Mouse (Mus musculus) neutrophil, adult 5-6 weeks (primary cell): ENCODE data around the gene Syde2. TPM values are rescaled to one million over a fixed set of nuclear protein-coding genes. Genes with fewer than 3 reads are reported as not detected.
"Not testable (repeated sequence)": the region's sequence is repeated elsewhere in the genome, so short reads cannot be mapped to it uniquely, and the experiment has no call there.

Source experiments
- ATAC-seq: fragments of 151-379, 151-347 bp; 2 replicates; pipeline ENCODE4 v1.8.0; 2017; ENCODE audit warnings: mild to moderate bottlenecking, moderate TSS enrichment; ENCODE audit not compliant: insufficient number of reproducible peaks, poor library complexity, low FRiP score, severe bottlenecking; ENCODE audit errors: extremely low read depth
- total RNA-seq: library from RNA; stranded (forward); fragments of 200-1000 nt; gene quantifications from 2 replicates; pipeline ENCODE4 v1.2.3, GENCODE M21; 2017

The Syde2 gene
- total RNA-seq, 1 experiment from 2014 or later = 0.35 TPM

- no peak for ATAC-seq
Measured at GRCm38 (mm10) chr3:145964018-145964387, 23.7 kb upstream of the Syde2 start.

DNA sequence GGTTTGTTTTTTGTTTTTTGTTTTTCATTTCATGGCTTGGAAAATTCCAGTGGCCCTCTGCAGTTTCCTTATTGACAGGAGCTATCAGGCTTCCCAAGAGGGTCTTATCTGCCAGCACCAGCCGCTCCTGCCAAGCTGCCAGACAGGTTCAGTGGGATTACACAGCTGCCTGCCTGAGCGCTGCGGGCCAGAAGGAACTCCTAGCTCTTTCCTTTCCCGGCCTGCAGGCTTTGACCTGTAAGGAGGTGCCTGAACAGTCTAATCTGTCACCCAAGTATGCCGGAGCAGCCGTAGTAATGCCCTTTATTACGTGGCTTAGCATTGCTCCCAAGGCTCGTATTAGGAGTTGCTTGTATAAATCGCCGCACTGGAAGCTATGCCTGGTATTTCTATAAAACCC is 23.2 kb upstream of the Syde2 start:
- ATAC-seq = no peak

DNA sequence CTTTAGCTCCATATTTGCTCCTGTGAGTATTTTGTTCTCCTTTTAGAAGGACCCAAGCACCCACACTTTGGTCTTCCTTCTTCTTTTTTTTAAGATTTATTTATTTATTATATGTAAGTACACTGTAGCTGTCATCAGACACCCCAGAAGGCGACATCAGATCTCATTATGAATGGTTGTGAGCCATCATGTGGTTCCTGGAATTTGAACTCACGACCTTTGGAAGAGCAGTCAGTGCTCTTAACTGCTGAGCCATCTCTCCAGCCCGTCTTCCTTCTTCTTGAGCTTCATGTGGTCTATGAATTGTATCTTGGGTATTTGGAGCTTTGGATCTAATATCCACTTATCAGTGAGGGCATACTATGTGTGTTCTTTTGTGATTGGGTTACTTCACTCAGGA is 22.1 kb upstream of the Syde2 start:
- ATAC-seq = not testable (repeated sequence)

DNA sequence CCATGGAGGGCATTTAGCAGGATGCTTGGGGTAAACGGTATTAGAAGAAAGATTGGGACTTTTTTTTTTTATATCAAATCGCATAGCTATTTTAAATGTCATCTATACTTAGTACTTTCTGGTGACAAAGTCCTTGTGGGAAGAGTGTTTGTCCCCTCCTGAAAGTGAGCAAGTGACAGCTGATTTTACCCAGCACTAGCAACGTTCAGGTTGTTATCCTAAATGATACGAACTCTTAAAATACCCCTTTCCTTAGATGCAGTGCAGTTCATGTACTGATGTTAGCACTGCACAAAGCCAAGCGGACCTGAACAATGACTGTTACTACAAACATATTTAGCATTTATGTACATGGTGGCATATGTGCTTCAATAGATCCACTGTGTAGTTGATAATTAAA is 20.9 kb upstream of the Syde2 start:
- ATAC-seq = no peak

GRCm38 (mm10) chr3:145969031-145969501 is 18.6 kb upstream of the Syde2 start:
- peak; percentile 48; the same call in 1 of the 2 replicates for ATAC-seq

- no peak for ATAC-seq
Measured at GRCm38 (mm10) chr3:145971501-145971900, 16.2 kb upstream of the Syde2 start.

DNA sequence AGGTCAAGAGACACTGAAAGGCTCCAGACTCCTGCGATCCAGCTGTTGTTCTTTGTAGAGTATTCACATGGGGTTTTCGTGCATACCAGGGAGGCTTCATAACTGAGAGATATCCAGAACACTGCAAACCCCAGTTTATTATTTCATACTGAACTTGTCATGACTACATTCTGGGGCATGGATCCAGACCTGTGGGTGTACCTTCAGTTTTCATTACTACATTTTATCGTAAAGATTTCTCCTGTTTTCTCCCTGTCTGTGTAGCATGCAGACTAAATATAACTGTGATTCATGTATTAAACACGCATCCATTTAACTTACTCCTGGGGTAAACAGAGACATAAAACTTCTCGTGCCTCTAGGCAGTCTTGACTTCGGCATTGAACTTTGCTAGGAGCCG is 12.7 kb upstream of the Syde2 start:
- ATAC-seq = no peak

- ATAC-seq = no peak
Measured at GRCm38 (mm10) chr3:145985333-145985925, 2.2 kb upstream of the Syde2 start.

DNA sequence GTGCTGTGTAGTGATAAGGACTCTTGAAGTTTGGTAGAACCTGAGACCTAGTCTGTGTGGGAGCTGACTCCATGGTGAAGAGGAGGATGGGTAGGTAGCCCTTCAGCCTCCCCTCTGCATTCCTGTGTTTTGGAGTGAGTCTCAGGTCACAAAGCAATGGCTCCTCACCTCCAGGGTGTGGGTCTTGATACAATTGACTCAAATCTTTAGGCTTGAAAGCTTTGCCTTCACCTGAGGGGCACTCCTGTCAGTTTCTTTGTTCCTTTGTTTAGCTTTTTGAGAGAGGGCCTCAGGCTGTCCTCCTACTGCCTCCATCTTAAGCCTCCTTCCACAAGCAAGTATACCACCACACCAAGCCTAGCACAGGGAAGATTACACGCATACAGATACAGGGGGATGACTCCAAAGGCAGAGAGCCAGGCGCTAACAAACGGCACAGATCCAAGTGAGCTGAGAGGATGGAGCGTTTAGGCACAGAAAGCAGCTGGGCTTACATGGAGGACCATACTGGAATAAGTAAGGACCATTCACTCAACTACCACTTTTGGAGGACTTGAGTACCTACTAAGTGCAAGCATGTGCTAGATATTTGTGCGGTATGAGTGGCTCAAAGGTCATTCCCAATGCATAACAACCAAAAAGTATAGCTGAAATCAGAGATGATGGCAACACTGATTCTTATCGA is 1.2 kb upstream of the Syde2 start:
- no peak for ATAC-seq

DNA sequence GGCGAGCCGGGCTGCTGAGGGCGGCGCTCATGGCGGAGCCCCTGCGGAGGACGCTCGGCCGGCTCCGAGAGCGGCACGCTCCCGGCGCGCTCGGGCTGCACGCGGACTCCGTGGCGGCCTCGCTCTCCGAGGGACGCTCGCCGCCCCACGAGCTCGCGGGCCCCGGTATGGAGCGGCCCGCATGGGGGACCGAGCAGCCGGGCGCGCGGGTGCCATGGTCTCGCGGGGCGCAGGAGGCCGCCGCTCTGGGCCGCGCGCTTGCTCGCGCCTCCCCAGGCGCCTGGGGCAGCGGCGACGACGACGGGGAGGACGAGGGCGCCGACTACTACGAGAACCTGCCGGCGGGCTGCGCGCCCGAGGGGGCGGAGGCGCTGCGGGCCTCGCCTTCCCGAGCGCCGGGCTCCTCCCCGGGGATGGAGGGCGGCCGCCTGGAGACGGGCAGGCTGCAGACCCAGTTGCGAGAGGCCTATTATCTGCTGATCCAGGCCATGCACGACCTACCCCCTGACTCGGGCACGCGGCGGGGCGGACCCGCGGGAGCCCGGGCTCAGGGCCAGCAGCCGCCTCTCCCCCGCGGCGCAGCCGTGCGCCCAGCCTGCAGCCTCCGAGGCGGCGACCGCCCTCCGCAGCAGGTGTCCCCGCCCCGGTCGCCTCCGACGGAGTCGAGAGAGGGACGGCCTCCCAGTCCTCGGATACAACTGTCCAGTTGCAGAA is 457 bp downstream of the Syde2 start:
- no peak for ATAC-seq

GRCm38 (mm10) chr3:145988684-145989575 is 1.3 kb downstream of the Syde2 start:
- no peak for ATAC-seq

DNA sequence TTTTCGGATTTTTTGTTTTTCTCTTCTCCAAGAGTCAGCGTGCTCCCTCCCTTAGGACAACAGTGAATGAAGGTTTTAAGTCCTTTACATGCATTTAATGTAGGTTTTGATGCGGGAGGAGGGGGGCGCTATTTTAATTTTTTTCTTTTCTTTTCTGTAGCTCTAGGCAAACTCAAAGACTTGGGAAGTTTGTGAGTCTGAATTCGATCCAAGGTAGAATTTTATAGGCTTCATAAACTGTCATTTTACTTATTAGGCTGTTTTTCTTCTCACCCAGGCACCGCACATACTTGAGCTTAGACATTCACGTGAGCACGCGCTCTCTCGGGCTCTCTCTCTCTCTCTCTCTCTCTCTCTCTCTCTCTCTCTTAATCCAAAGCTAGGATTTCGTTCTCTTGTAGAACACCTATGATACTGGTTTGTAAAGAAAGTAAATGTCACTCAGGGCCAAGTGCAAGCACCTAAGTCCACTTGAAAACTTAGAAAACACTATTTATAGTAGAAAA is 2.0 kb downstream of the Syde2 start:
- ATAC-seq = no peak

GRCm38 (mm10) chr3:145991130-145991529 is 3.5 kb downstream of the Syde2 start:
- no peak for ATAC-seq

- ATAC-seq = no peak
Measured at GRCm38 (mm10) chr3:145991976-145992730, 4.5 kb downstream of the Syde2 start.

- ATAC-seq = no peak
Measured at GRCm38 (mm10) chr3:145992796-145993195, 5.1 kb downstream of the Syde2 start.

DNA sequence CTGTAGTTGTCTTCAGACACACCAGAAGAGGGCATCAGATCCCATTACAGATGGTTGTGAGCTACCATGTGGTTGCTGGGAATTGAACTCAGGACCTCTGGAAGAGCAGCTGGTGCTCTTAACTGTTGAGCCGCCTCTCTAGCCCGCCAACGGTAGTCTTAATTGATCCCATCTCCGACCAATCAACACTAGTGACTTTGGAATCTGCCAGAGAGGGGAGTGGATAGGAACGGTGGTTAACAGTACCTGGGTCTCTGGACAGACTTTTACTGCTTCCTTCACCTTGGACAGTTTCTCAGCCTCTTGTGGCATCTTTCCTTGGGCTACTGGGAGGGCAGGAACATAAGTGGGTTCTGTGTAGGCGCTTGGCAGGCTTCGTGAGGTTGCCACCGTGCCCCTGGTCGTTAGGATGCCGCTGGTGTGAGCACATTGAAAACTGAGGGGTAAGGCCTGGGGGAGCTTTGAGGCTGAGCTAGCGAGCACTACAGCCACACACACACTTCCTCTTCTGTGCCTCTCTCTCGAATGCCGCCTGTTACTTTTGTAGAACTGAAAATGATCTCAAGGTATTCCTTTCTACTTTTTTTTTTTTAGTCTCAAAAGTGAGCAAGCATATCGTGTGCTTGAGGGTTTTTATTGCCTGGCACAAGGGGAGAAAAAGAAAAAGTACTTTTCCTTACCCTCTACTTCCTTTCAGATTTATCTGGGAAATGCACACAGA is 6.0 kb downstream of the Syde2 start:
- ATAC-seq = peak; percentile 51; the same call in 1 of the 2 replicates

DNA sequence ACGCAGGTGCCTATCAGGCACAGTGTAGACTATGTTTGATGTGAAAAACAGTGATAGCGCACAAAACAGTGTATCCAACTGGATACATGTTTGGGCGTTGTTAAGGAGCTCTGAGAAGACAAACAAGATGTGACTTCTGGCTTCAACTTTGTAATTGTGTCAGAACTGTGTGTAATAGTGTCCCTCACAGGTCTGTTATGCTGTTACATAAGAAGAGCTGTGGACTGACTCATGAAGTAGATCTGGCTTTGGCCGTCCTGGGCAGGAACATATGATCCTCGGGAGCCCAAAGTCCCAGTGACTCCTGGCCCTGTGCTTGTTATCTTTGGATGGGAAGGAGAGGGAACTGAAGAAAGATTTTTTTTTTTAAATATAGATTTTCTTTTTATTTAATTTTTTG is 7.8 kb downstream of the Syde2 start:
- no peak for ATAC-seq

DNA sequence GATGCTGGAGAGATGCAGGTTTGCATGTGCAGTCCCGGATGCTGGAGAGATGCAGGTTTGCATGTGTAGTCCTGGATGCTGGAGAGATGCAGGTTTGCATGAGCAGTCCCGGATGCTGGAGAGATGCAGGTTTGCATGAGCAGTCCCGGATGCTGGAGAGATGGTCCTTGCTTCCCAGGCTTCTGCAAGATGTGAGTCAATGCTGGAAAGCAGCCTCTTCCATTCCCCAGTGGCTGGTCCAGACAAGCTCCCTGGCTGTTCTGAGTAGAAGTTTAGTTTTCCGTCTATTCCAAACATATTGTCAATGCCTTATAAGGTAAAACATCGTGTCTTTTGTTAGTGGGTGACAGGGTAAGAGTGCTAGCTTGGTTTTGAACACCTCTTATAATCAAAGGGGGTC is 8.9 kb downstream of the Syde2 start:
- ATAC-seq = not testable (repeated sequence)
